Mouse (Mus musculus): ENCODE data around the gene Pi4kb.

The Pi4kb gene

GRCm38 (mm10) chr3:94958295-94958694, 16.2 kb upstream of the Pi4kb start:
- DNase-seq, result no peak

- DNase-seq, result no peak
Observed at GRCm38 (mm10) chr3:94959871-94960270, 14.7 kb upstream of the Pi4kb start.

GRCm38 (mm10) chr3:94960322-94960721, 14.2 kb upstream of the Pi4kb start:
- DNase-seq, result no peak

- no peak for DNase-seq
Observed at GRCm38 (mm10) chr3:94964989-94965388, 9.5 kb upstream of the Pi4kb start.

GRCm38 (mm10) chr3:94965878-94966277, 8.7 kb upstream of the Pi4kb start:
- DNase-seq, result no peak

GRCm38 (mm10) chr3:94972552-94972951, 2.0 kb upstream of the Pi4kb start:
- no peak for DNase-seq

- no peak for DNase-seq
Observed at GRCm38 (mm10) chr3:94973620-94974019, 911 bp upstream of the Pi4kb start.

GRCm38 (mm10) chr3:94974026-94974527, 454 bp upstream of the Pi4kb start:
- no peak for DNase-seq

GRCm38 (mm10) chr3:94984312-94984711, 9.8 kb downstream of the Pi4kb start:
- DNase-seq, result no peak

- DNase-seq, result no peak
Observed at GRCm38 (mm10) chr3:94985513-94985912, 11.0 kb downstream of the Pi4kb start.

- DNase-seq, result no peak
Observed at GRCm38 (mm10) chr3:94987578-94987977, 13.0 kb downstream of the Pi4kb start.

GRCm38 (mm10) chr3:94989159-94989761, 14.7 kb downstream of the Pi4kb start:
- no peak for DNase-seq

- DNase-seq, result peak; percentile 93
Observed at GRCm38 (mm10) chr3:94996946-94997345, 22.4 kb downstream of the Pi4kb start.

- no peak for DNase-seq
Observed at GRCm38 (mm10) chr3:95002569-95002968, 28.0 kb downstream of the Pi4kb start.

GRCm38 (mm10) chr3:95003273-95003672, 28.7 kb downstream of the Pi4kb start:
- no peak for DNase-seq

GRCm38 (mm10) chr3:95005651-95006050, 31.1 kb downstream of the Pi4kb start:
- no peak for DNase-seq

- DNase-seq, result no peak
Observed at GRCm38 (mm10) chr3:95007706-95008105, 33.2 kb downstream of the Pi4kb start.

- DNase-seq, result no peak
Observed at GRCm38 (mm10) chr3:95010396-95010795, 35.9 kb downstream of the Pi4kb start.

- no peak for DNase-seq
Observed at GRCm38 (mm10) chr3:95012982-95013381, 38.5 kb downstream of the Pi4kb start.

GRCm38 (mm10) chr3:95013699-95014427, 39.3 kb downstream of the Pi4kb start:
- no peak for DNase-seq

- DNase-seq, result no peak
Observed at GRCm38 (mm10) chr3:95014428-95015151, 40.1 kb downstream of the Pi4kb start.

- peak; percentile 99 for DNase-seq
Observed at GRCm38 (mm10) chr3:95015337-95015872, 40.9 kb downstream of the Pi4kb start, which contains the start of gene Zfp687. Gene Zfp687 (minus strand): TSS chr3:95015448.

GRCm38 (mm10) chr3:95015891-95016531, 41.5 kb downstream of the Pi4kb start:
- peak; percentile 79 for DNase-seq
